Mouse (Mus musculus): ENCODE data around the gene Atg4a-ps.

- TF ChIP-seq POLR2A (IDR thresholded peaks at IDR 0.05; ENCODE audit: control insufficient read depth, extremely low read depth, insufficient read depth, low read length, poor library complexity) (no peak), CTCF (IDR thresholded peaks at IDR 0.05; ENCODE audit: borderline replicate concordance, control insufficient read depth, extremely low read depth, insufficient read depth, low read length, poor library complexity) (no peak)
Observed at GRCm38 (mm10) chr3:103624591-103625051, 21.2 kb downstream of the Atg4a-ps start.

All from thymus, adult 2 months (tissue).